Mouse (Mus musculus): ENCODE measurements at regions not wholly inside any gene's neighbourhood (a gene's known extent, or its start where the extent isn't known, plus 50 kb on each side); places are given as distances from the start of the nearest gene placed in this dataset.

DNA sequence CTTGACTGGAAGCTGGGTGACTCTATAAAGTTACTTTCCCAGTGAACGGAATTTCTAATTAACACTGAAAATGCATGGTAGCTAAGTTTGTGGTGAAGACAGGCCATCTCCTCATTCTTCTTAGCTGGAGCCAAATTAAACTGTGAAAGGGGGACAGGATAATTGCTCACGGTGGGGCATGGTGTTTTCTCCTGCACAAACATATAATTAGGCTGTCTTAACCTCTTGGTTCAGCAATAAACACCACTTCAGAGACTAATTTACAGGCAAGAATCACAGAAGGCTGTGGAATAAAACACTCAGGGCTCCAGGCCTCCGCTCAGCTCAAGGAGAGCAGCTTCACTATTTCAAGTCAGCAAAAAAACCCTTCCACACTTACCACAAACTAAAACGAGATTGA, 261.9 kb upstream of the Nt5e start:
- intact Hi-C loops (cut with DNase I), result no loop called here
- no peak for DNase-seq

DNA sequence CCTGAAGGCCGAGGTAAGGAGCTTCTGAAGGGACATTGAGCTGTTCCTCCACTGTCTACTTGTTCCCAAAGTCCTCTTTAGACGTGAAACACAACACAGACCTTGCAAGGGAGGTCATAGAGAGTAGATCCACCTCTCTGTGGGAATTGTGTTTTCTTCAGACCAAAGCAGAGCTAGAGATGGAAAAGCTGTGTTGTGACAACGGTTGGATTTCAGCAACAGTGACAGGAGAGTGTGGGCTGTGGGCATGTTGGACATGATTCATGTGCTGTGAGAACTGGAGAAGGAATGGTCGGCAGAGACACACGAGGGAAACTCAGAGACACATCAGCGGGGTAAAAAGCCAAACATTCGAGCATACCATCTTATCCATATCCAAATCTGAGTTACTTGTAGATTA, 261.2 kb upstream of the Nt5e start:
- intact Hi-C loops (cut with DNase I), result no loop called here
- DNase-seq, result no peak

- DNase-seq, result no peak
- intact Hi-C loops (cut with DNase I), result no loop called here
Observed at GRCm38 (mm10) chr9:88068322-88068721, 258.7 kb upstream of the Nt5e start.

- intact Hi-C loops (cut with DNase I), result no loop called here
- DNase-seq, result peak; percentile 49 to 54
Observed at GRCm38 (mm10) chr9:88068881-88069304, 258.1 kb upstream of the Nt5e start.

DNA sequence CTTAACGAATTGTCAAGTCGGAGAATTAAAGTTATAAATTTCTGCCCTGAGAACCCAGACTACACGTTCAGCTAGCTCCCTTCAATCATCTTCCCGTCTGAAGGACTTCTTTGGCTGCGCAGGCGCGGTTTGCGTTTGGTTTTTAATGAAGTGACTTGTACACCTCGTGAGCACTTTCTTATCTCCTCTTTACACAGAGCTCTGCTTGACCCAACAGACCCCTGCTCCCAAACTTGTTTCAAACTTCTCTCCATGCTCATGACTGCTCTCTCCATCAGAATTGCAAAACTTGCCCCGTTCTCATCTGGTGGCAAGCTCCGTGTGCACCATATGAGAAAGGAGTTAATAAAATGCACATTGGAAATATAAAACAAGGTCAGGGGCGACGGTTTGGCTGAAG, 257.2 kb upstream of the Nt5e start:
- DNase-seq, result no peak
- intact Hi-C loops (cut with DNase I), result loop anchor here (5.0 kb wide), 2 partner anchors 228 to 338 kb away; partner anchors contain the start of gene Tbx18

- DNase-seq, result peak; percentile 63 to 75
- intact Hi-C loops (cut with DNase I), result loop anchor here (2.0 to 5.0 kb wide), 4 partner anchors 148 to 364 kb away; partner anchors contain the start of gene Tbx18
Observed at GRCm38 (mm10) chr9:88073165-88073564, 253.8 kb upstream of the Nt5e start.

DNA sequence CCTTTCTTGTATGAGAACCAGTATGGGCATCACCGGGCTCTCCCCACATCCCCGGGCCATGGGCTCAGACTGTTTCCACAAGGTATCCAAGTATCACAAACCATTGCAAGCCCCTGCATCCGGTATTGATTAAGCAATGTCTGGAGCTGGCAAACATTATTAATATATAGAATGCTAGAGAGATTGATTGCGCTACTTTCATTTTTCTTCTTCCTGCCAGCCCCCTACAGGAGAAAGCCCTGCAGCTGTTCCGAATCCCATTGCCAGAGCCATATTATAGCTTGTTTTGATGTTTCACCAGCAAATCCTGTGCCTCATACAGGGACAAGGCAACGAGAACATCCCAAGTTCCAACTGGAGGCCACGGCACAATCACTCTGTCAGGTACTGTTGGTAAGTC, 253.4 kb upstream of the Nt5e start:
- no peak for DNase-seq
- intact Hi-C loops (cut with DNase I), result loop anchor here (2.0 to 5.0 kb wide), 4 partner anchors 147 to 365 kb away; partner anchors contain the start of gene Tbx18

GRCm38 (mm10) chr9:88082931-88083479, 244.0 kb upstream of the Nt5e start:
- intact Hi-C loops (cut with DNase I), result no loop called here
- DNase-seq, result peak; percentile 20 to 38

DNA sequence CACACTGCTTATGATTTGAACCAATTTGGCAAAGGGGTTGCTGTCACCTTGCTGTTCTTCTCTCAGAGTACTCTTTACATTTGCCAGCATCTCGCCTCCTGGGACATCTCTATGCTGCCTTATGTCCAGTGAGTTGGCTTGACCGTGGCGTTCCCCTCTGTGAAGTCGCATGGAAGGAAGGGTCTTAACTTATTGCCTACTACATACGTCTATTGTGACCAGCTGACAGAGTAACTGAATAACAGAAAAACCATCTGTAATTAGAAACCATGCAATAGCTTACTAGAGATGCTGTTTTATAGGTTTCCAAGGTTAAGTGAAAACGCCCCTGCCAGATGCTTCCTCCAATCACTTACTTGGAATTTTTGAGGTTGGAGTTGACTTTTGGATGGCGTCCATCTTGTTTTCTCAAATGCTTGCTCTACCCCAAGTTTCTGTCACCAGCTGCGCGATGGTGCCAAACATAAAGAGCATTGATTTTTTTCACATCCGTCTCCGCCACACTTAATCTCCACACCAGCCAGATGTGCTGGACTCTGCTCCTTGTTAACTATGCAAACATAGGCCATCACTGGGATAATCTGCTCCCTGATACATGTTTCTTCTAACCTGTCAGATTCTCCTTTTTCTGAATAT, 241.7 kb upstream of the Nt5e start:
- intact Hi-C loops (cut with DNase I), result no loop called here
- DNase-seq, result peak; percentile 50 to 56

GRCm38 (mm10) chr9:88085866-88086265, 241.1 kb upstream of the Nt5e start:
- DNase-seq, result peak; percentile 43 to 44
- intact Hi-C loops (cut with DNase I), result no loop called here

DNA sequence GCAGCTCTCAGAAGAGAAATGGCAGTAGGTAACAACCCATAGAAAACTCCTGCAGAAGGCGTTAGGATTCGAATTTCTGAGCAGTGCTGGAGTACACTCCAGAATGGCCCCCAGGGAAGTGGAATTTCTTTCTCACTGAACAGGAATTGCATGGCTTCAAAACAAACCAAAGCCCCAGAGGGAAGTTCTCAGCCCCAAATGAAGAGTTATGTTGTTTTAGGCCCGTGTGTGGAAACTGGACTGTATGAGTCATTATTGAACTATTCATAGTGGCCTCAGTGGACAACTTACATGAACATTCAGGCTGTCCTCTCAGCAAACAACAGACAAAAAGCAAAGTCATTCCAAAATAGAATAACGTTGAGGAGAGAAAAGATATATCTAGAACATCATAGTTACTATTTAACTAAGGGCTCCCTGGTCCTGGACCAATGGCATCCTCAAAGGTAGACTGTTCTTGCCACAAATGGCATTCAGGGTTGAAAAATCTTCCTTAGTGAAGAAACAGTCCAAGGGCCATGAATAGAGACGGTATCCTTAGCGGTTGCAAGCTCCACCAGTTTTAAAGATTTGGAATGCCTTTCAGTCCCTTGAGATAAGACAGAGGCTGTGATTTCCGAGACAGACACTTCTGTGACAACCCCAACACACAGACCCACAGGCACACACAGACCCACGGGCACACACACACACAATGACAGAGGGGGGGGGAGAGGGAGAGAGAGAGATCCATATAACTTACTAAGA, 235.0 kb upstream of the Nt5e start:
- DNase-seq, result peak; percentile 59 to 60

DNA sequence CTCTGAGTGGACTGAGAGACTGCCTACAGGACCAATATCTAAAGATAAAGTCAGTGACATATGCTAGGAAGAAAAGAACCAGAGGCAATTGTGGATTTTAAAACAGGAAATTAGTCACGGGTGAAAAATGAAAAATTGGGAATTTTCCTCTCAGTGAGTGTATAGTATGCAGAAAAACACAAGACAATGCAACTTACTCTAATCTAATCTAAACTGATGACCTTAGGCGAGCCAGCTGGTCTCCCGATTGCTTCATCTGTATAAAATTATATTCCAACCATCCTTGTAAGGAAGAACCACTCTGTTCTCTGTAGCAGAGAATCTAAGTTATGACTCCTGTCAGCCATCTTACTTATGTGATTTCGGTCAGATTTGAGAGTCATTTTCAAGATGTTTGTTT, 234.4 kb upstream of the Nt5e start:
- intact Hi-C loops (cut with DNase I), result no loop called here
- peak in 1 of 2 experiments; percentile 13 for DNase-seq

More for the DNA sequence above, 235.0 kb upstream of the Nt5e start:
- intact Hi-C loops (cut with DNase I), result no loop called here

DNA sequence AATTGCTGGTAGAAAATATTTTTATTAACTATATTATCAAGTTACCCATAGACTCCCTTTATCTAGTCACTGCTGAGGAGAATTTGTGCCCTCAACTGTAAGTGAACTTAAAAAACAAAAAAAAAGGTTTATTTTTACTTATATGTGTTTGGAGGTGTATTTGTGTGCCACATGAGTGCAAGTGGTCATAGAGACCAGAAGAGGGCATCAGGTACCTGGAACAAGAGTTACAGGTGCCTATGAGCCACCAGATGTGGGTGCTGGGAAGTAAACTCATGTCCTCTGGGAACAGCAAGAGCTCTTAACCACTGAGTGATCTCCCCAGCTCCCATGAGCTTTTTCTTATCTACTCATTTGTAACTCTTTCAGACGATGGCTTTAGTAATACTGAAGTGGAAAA, 213.9 kb upstream of the Nt5e start:
- intact Hi-C loops (cut with DNase I), result loop anchor here (10.0 kb wide), 1 partner anchor 112 kb away; no protein-coding TSS in a partner anchor
- no peak for DNase-seq

DNA sequence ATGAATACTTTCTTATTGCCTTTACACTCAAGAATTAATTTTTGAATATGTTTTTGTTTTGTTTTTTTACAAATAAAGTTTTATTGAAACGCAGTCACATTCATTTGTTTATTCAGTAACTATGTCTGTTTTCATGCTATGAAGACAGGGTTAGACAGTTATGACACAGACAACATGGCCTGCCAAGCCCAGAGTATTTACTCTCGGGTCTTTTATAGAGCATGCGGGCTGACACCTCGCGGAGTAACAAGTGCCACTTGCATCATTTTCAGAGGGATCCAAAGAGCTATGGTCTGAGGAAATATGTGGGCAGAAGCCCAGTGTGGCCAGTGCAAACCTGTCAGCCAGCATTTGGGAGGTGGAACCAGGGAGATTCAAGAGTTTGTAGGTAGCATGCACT, 206.5 kb upstream of the Nt5e start:
- DNase-seq, result no peak
- intact Hi-C loops (cut with DNase I), result no loop called here

DNA sequence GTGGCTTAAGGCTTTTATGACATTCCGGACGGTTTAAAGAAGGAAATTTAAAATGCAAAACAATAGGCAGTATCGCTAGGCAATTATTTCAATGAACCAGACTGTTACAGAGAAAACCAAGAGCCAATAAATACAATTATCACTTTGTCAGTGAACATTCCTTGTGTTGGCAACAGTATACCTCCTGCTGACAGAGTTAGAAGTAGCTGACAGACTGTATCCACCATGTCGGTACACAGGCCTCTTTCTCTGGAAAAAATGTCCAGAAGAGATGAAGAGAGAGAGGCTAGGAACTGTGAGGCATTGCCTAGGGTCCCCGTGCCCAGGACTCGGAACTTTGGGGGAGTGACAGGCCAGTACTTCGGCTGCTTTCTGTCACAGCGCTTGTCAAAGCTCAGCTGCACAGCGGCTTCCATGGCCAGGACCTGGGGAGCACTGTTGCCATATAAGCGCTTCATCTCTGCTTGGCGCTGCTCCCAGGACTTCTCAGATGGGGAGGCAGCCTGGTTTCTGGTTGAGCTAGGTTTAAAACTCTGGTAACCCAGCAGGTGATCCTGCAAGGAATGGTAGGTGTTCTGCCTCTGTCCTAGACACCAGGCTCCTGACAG, 205.9 kb upstream of the Nt5e start:
- intact Hi-C loops (cut with DNase I), result no loop called here
- peak in 1 of 2 experiments; percentile 18 for DNase-seq

GRCm38 (mm10) chr9:88124322-88125005, 202.5 kb upstream of the Nt5e start:
- intact Hi-C loops (cut with DNase I), result no loop called here
- DNase-seq, result peak; percentile 64 to 67

- intact Hi-C loops (cut with DNase I), result no loop called here
- DNase-seq, result no peak
Observed at GRCm38 (mm10) chr9:88163025-88163780, 163.8 kb upstream of the Nt5e start.

GRCm38 (mm10) chr9:88177575-88178254, 149.3 kb upstream of the Nt5e start:
- intact Hi-C loops (cut with DNase I), result no loop called here
- peak; percentile 62 to 72 for DNase-seq

DNA sequence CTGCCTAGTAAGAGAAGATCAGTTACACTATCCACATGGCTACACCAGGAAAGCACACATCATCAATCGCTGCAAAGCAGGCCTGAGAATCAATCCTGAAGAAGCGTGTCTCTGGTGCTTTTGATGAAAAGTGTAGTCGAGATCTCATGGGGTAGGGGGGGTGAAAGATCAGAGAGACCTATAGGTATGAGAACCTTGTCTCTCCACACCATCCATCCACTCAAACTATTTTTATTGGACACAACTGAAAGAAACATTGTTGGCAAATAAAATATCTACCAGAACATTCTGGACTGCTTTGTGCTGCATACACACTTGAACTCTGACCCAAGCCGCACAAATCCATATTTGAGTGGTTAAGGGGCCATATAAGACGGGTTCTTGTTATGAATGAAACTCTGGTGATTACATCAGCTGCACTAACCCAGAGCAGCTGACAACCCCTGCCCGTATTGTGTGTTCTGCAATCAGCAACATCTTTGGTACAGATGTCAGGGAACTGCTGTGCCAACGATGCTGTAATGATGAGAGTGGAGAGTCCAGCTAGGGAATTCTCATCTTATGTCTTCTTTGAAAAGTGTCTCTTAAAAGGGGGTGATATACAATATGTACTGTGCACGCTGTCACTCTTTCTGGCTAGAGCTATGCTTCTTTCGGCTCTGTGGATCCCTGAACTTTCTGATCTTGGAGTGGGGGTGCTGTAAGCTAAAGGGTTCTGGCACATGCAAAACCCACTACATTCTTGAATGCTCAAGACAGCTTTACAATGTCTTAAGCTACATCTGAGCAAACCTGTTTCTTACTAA, 145.6 kb upstream of the Nt5e start:
- DNase-seq, result no peak
- intact Hi-C loops (cut with DNase I), result no loop called here
